Mouse (Mus musculus): Measurements from ENCODE around the gene Nup107.

DNA sequence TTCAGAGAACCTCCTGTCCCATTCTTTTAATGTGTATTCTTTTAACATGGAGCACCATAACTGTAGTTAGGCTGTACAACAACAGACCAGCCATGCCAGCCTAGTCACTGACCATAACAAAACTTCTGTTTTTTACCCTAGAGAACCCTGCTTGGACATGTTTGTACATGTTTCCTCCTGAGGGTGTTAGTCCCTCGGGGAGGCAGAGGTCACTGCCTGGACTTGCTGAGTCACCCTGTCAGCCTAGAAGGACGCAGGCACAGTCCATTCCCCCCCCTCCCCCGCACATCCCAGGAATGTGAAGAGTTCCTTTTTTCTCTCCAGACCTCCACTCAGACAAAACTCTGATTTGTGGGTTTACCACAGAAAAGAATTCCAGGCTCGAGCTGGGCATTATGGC lies 74.9 kb downstream of the Nup107 start:
- TF ChIP-seq CTCF (IDR thresholded peaks at IDR 0.05; ENCODE audit: borderline replicate concordance, extremely low read depth, insufficient read depth, insufficient read length): no peak
- TF ChIP-seq POLR2A (IDR thresholded peaks at IDR 0.05; ENCODE audit: borderline replicate concordance, extremely low read depth, insufficient read depth, insufficient read length, poor library complexity, severe bottlenecking): no peak
